Mouse (Mus musculus) testis, adult 2 months (tissue): ENCODE data around the gene Pdss1. TPM values are rescaled to one million over a fixed set of nuclear protein-coding genes. Genes with fewer than 3 reads are reported as not detected.

Experiments
- H3K27ac ChIP-seq: fragments of 200-500 bp; 2 replicates; pipeline ENCODE4 v1.5.1; 2012; ENCODE audit warnings: low read depth, low read length; ENCODE audit not compliant: control insufficient read depth, insufficient read depth
- H3K27me3 ChIP-seq: fragments of 200-500 bp; 2 replicates; pipeline ENCODE4 v1.6.1; 2012; ENCODE audit warnings: mild to moderate bottlenecking, low read length, moderate library complexity; ENCODE audit not compliant: control insufficient read depth, insufficient read depth
- H3K36me3 ChIP-seq: fragments of 200-500 bp; 2 replicates; pipeline ENCODE4 v1.6.1; 2012; ENCODE audit warnings: mild to moderate bottlenecking, low read length; ENCODE audit not compliant: control insufficient read depth, insufficient read depth
- H3K4me1 ChIP-seq: fragments of 200-500 bp; 2 replicates; pipeline ENCODE4 v1.6.1; 2012; ENCODE audit warnings: low read length; ENCODE audit not compliant: control insufficient read depth, insufficient read depth
- H3K4me3 ChIP-seq: fragments of 200-500 bp; 2 replicates; pipeline ENCODE4 v1.5.1; 2012; ENCODE audit warnings: low read depth, mild to moderate bottlenecking, low read length, moderate library complexity, mixed read lengths; ENCODE audit not compliant: control insufficient read depth
- CTCF ChIP-seq: fragments of 200-500 bp; IDR thresholded peaks from 2 replicates; pipeline ENCODE4 v1.5.1; 2012; ENCODE audit warnings: low read depth, mild to moderate bottlenecking, inconsistent platforms, low read length, moderate library complexity; ENCODE audit not compliant: control insufficient read depth, insufficient read depth, insufficient replicate concordance
- POLR2A ChIP-seq: fragments of 200-500 bp; IDR thresholded peaks from 2 replicates; pipeline ENCODE4 v1.6.1; 2012; ENCODE audit warnings: low read depth, mild to moderate bottlenecking, inconsistent platforms, low read length, moderate library complexity; ENCODE audit not compliant: control insufficient read depth
- polyA plus RNA-seq: library from polyadenylated mRNA; depleted of rRNA; stranded (reverse); fragments of >200 nt; gene quantifications from 2 replicates; pipeline ENCODE4 v1.2.3, GENCODE M21; 2012; rRNA removed

Pdss1 gene
- polyA plus RNA-seq, 1 experiment: 3.4 TPM

- Histone ChIP-seq H3K4me1 (no peaks in the 10 kb centered on the region), H3K27ac (no peak overlapping the region), H3K36me3 (no peaks in the 10 kb centered on the region), H3K4me3 (no peak overlapping the region), H3K27me3 (no peaks in the 10 kb centered on the region)
- TF ChIP-seq POLR2A (no peak), CTCF (no peak)
These were observed 66.4 kb downstream of the Pdss1 start for GRCm38 (mm10) chr2:22961681-22962080.

GRCm38 (mm10) chr2:22962242-22962641 is 66.9 kb downstream of the Pdss1 start:
- H3K4me1 ChIP-seq: no peaks in the 10 kb centered on the region
- H3K27ac ChIP-seq: no peak overlapping the region
- no peak overlapping the region for H3K4me3 ChIP-seq
- no peaks in the 10 kb centered on the region for H3K27me3 ChIP-seq
- no peak for TF ChIP-seq CTCF
- no peak for TF ChIP-seq POLR2A
- no peaks in the 10 kb centered on the region for H3K36me3 ChIP-seq

DNA sequence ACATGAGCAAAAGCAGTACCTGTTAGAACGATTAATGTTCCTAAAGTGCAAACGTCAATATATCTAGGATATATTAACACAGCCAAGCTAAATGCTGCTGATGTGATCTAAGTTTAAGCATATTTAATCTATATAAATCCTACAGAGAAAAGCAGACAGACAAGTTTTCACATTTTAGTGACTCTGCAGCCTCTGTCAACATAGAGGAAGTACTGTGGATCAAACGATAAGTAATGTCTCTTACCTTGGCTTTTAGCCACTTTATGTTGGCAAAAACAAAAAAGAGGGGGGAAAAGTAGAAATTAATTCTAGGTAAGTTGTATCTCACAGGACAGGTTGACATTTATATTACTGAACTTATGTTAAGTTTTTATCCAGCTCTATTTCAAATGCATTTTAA is 67.6 kb downstream of the Pdss1 start:
- no peaks in the 10 kb centered on the region for H3K36me3 ChIP-seq

GRCm38 (mm10) chr2:22977387-22977973 is 82.2 kb downstream of the Pdss1 start:
- TF ChIP-seq CTCF (no peak), POLR2A (no peak)
- Histone ChIP-seq H3K4me3 (no peak overlapping the region), H3K27me3 (no peaks in the 10 kb centered on the region), H3K36me3 (no peaks in the 10 kb centered on the region), H3K4me1 (no peaks in the 10 kb centered on the region), H3K27ac (no peak overlapping the region)

More for the DNA sequence above, 67.6 kb downstream of the Pdss1 start:
- TF ChIP-seq POLR2A (no peak), CTCF (no peak)
- H3K4me1 ChIP-seq: no peaks in the 10 kb centered on the region
- no peaks in the 10 kb centered on the region for H3K27me3 ChIP-seq
- H3K27ac ChIP-seq: no peak overlapping the region
- H3K4me3 ChIP-seq: no peak overlapping the region

GRCm38 (mm10) chr2:22985973-22986657 is 90.8 kb downstream of the Pdss1 start:
- Histone ChIP-seq H3K27me3 (no peaks in the 10 kb centered on the region), H3K4me3 (no peak overlapping the region), H3K36me3 (no peaks in the 10 kb centered on the region), H3K4me1 (no peaks in the 10 kb centered on the region; the same call in 1 of the 2 replicates), H3K27ac (no peak overlapping the region)
- TF ChIP-seq POLR2A: no peak
- TF ChIP-seq CTCF: no peak

Other genes with a start within 250 kb of the Pdss1 start
- gene Apbb1ip, start 121.4 kb upstream of the Pdss1 start, polyA plus RNA-seq: 2.4 and 2.8 TPM in 2 replicates
- 28.0 and 29.1 TPM in 2 replicates for gene Abi1, start 144.7 kb downstream of the Pdss1 start, polyA plus RNA-seq
- 7.8 and 10.6 TPM in 2 replicates for gene Acbd5, start 172.6 kb downstream of the Pdss1 start, polyA plus RNA-seq